Mouse (Mus musculus) midbrain, embryonic 10.5 days (tissue): Measurements from ENCODE around the gene Gm28374. TPM values are rescaled to one million over a fixed set of nuclear protein-coding genes. Genes with fewer than 3 reads are reported as not detected.
"Not testable (repeated sequence)": the region's sequence is repeated elsewhere in the genome, so short reads cannot be mapped to it uniquely, and the experiment has no call there.

Experiments used
- DNase-seq: peaks from one replicate; pipeline ENCODE4 v3.0.0-alpha.2; 2017; ENCODE audit warnings: low spot score
- H3K27ac ChIP-seq: fragments of 300-500 bp; sonication (generic); replicated peaks from 2 replicates; pipeline ENCODE4 v1.5.1; 2016; ENCODE audit warnings: mild to moderate bottlenecking
- H3K27me3 ChIP-seq: fragments of 300-500 bp; sonication (generic); 2 replicates; pipeline ENCODE4 v1.6.1; 2016; ENCODE audit warnings: low read depth, mild to moderate bottlenecking; ENCODE audit not compliant: poor library complexity, severe bottlenecking
- H3K36me3 ChIP-seq: fragments of 300-500 bp; sonication (generic); 2 replicates; pipeline ENCODE4 v1.6.1; 2016; ENCODE audit warnings: mild to moderate bottlenecking, moderate library complexity
- H3K4me1 ChIP-seq: fragments of 300-500 bp; sonication (generic); 2 replicates; pipeline ENCODE4 v1.6.1; 2016
- H3K4me3 ChIP-seq: fragments of 300-500 bp; sonication (generic); 2 replicates; pipeline ENCODE4 v1.5.1; 2016; ENCODE audit warnings: mild to moderate bottlenecking, moderate library complexity
- H3K9me3 ChIP-seq: fragments of 300-500 bp; sonication (generic); replicated peaks from 2 replicates; pipeline ENCODE4 v1.6.1; 2016; ENCODE audit warnings: mild to moderate bottlenecking
- WGBS: fragments of 180-500 bp; shearing (Covaris S2); methylation state at CpG from one replicate; pipeline ENCODE4 v1.1.7; 2016; 5-methylcytosine and 5-hydroxymethylcytosine counted together
- polyA plus RNA-seq: library from polyadenylated mRNA; unstranded; fragments of >200 nt; fragmentation: Nextera tagmentation; extraction: Ambion mirVana; gene quantifications from 2 replicates; pipeline ENCODE4 v1.2.1, GENCODE M21; 2016

Gm28374 gene
- polyA plus RNA-seq = 2.4 and 3.1 TPM in 2 replicates

GRCm38 (mm10) chr19:6082156-6082555, at the start of gene Gm28374:
Gene Gm28374 (minus strand): TSS chr19:6082256.
- no peak for DNase-seq
- Histone ChIP-seq H3K27me3 (no peaks in the 10 kb centered on the region), H3K4me1 (peaks cover 33% of the 10 kb centered on the region), H3K9me3 (no peaks in the 10 kb centered on the region), H3K27ac (no peak within 1 kb of the TSS), H3K4me3 (peak within 1 kb of the TSS; percentile 24; the same call in 1 of the 2 replicates), H3K36me3 (peaks cover 48% of the 10 kb centered on the region)
- 91% methylated on average over 9 of the region's 9 CpGs for WGBS

GRCm38 (mm10) chr19:6130414-6131128, 48.5 kb upstream of the Gm28374 start:
- Histone ChIP-seq H3K4me1 (peaks cover 13% of the 10 kb centered on the region), H3K36me3 (peaks cover 15% of the 10 kb centered on the region)
- not testable (repeated sequence) for H3K27ac ChIP-seq, H3K27me3 ChIP-seq, H3K4me3 ChIP-seq, H3K9me3 ChIP-seq, DNase-seq
- WGBS = 81% methylated on average over 7 of the region's 7 CpGs

DNA sequence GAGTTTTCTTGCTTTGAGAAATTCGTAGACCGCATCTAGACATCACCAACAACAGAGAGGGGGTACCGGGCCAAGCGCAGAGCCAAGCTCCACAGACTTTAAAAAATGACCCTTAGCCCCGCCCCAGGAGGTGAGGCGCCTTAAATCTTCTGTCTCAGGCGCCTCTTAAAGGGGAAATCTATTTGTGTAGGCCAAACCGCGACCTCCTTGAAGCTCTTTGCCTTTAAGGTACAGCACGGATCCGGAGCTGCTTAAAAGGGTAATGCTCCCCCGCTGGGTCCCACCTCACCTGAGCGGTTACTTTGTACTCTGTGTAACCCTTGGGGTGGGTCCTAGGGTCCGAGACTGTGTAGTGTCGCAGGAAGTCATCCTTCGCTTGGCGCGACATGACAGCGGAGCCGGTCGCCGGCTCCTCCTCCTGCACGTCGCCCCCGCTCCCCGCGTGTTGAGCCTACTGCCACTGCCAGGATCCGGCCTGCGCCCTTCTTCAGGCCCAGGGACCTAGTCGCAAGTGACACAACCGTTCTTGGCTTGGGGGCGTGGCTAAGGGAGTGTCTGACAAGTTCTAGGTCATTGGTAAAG, 45.8 kb upstream of the Gm28374 start, which contains the start of gene Snx15:
Gene Snx15 (minus strand): TSS at position 545 of the 582 bp plus-strand sequence.
- no peaks in the 10 kb centered on the region for H3K27me3 ChIP-seq
- under 1% methylated on average over 32 of the region's 32 CpGs for WGBS
- peak; percentile 90 for DNase-seq
- H3K4me3 ChIP-seq = peak within 1 kb of the TSS; percentile 61
- peaks cover 13% of the 10 kb centered on the region for H3K4me1 ChIP-seq
- no peaks in the 10 kb centered on the region for H3K36me3 ChIP-seq
- H3K9me3 ChIP-seq = no peaks in the 10 kb centered on the region
- H3K27ac ChIP-seq = peak within 1 kb of the TSS; percentile 80

DNA sequence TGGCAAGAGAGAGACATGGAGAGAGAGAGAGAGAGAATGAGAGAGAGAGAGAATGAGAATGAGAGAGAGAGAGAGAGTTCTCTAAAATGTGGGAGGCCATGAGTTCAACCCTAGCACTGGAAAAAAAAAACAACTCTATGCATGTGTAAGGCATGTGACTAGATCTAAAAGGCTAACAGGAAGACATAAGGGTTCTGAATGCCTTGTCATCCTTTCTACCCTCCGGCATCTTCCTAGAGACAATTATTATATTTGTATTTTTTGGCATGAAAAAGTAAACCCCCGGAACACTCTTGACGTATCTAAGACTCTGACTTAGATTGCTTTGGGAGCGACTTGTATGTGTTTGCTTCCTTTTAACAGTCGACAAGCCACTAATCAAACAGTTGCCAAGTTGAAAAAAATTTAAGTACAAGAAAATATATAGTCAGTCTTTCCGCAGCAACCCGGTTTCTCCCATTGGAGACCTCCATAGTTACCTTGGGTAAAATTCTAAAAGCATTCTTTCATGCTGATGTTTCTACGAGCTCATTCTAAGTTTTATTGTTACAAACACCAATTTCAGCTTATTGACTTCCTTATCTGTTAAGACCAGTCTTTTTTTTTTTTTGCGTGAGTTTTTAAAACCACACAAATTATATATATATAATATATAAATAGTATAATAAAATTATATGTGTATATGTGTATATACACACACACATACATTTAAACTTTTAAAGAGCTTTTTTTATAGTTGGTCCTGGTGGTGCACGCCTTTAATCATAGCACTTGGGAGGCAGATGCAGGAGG, 44.9 kb upstream of the Gm28374 start:
- Histone ChIP-seq H3K9me3 (no peaks in the 10 kb centered on the region), H3K36me3 (no peaks in the 10 kb centered on the region; the same call in 1 of the 2 replicates), H3K27ac (peak overlapping the region; percentile 80; the same call in 1 of the 2 replicates), H3K4me3 (peak overlapping the region; percentile 61), H3K4me1 (peaks cover 14% of the 10 kb centered on the region), H3K27me3 (no peaks in the 10 kb centered on the region)
- DNase-seq = no peak
- 78% methylated on average over 10 of the region's 10 CpGs for WGBS

- H3K36me3 ChIP-seq = no peaks in the 10 kb centered on the region; the same call in 1 of the 2 replicates
- no peak overlapping the region for H3K27ac ChIP-seq
- H3K4me1 ChIP-seq = peaks cover 19% of the 10 kb centered on the region
- peak; percentile 35 for DNase-seq
- H3K27me3 ChIP-seq = no peaks in the 10 kb centered on the region
- peak overlapping the region; percentile 9; the same call in 1 of the 2 replicates for H3K4me3 ChIP-seq
- WGBS = 20% methylated on average over 4 of the region's 4 CpGs
- H3K9me3 ChIP-seq = no peaks in the 10 kb centered on the region
Observed at GRCm38 (mm10) chr19:6126289-6126688, 44.2 kb upstream of the Gm28374 start.

DNA sequence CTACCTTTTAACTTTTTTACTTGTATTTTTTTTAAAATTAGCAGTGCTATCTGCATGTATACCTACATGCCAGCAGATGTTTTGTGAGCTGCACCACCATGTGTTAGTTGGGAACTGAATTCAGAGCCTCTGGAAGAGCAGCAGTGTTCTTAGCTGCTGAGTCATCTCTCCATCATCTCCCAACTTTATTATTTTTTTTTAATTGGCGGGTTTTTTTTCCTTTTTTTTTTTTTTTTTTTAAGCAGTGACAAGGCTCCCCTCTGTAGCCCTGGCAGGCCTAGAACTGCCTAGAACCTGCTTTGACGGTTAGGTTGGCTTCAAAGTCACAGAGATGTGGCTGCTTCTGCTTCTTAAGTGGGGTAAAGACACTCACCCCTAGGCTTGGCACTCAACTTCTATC, 42.8 kb upstream of the Gm28374 start:
- WGBS = 73% methylated on average over 2 of the region's 2 CpGs
- peaks cover 4% of the 10 kb centered on the region for H3K36me3 ChIP-seq
- peaks cover 19% of the 10 kb centered on the region for H3K4me1 ChIP-seq
- no peaks in the 10 kb centered on the region for H3K9me3 ChIP-seq
- H3K27me3 ChIP-seq = no peaks in the 10 kb centered on the region
- no peak for DNase-seq
- no peak overlapping the region for H3K4me3 ChIP-seq
- H3K27ac ChIP-seq = no peak overlapping the region

DNA sequence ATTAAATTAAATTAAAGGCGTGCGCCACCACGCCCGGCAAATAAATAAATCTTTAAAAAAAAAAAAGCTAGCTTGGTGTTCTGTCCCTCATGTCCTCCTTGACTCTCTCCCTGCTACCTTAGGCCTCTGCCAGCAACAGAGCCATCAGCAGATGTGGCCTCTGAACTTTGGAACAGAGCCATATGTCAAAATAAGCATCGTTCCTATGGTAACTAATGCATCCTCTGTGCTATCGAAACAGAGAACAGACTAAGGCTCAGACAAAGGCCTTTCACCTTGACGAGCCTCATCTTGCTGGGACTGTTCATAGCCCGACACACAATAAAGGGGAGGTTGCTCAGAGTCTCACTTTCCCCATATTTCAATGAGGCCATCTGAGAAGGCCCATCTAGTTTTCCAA, 41.3 kb upstream of the Gm28374 start:
- Histone ChIP-seq H3K36me3 (peaks cover 4% of the 10 kb centered on the region), H3K9me3 (no peaks in the 10 kb centered on the region), H3K4me1 (peaks cover 27% of the 10 kb centered on the region), H3K27ac (peak overlapping the region; percentile 28; the same call in 1 of the 2 replicates), H3K27me3 (no peaks in the 10 kb centered on the region), H3K4me3 (no peak overlapping the region)
- 83% methylated on average over 8 of the region's 8 CpGs for WGBS
- DNase-seq = no peak

DNA sequence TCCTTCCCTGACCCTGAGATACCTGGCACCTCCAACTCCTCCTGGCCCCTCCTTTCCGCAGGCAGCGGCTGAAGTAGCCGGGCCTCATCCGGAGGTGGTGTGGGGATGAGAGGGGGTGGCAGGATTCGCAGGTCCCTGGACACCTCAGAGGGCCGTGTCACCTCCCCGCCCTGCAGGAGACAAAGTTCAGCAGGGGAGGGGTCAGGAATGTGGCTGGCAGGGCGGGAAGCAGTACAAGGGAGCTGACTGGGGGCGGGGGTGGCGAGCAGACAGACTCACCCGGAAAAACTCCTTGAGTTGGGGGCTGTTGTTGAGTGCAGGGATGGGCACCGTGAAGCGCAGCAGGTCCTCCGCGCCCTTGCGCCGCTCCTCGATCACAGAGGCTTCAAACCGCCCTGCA, 39.7 kb upstream of the Gm28374 start:
- WGBS = 40% methylated on average over 19 of the region's 19 CpGs
- no peaks in the 10 kb centered on the region for H3K27me3 ChIP-seq
- no peak for DNase-seq
- H3K27ac ChIP-seq = no peak overlapping the region
- peaks cover 29% of the 10 kb centered on the region for H3K4me1 ChIP-seq
- peaks cover 5% of the 10 kb centered on the region for H3K36me3 ChIP-seq
- no peaks in the 10 kb centered on the region for H3K9me3 ChIP-seq
- H3K4me3 ChIP-seq = no peak overlapping the region

GRCm38 (mm10) chr19:6118677-6119185, 36.7 kb upstream of the Gm28374 start:
- no peaks in the 10 kb centered on the region for H3K27me3 ChIP-seq
- WGBS = 1% methylated on average over 8 of the region's 8 CpGs
- peaks cover 35% of the 10 kb centered on the region for H3K4me1 ChIP-seq
- DNase-seq = no peak
- peak overlapping the region; percentile 95 for H3K27ac ChIP-seq
- H3K36me3 ChIP-seq = peaks cover 35% of the 10 kb centered on the region
- peak overlapping the region; percentile 72 for H3K4me3 ChIP-seq
- no peaks in the 10 kb centered on the region for H3K9me3 ChIP-seq

DNA sequence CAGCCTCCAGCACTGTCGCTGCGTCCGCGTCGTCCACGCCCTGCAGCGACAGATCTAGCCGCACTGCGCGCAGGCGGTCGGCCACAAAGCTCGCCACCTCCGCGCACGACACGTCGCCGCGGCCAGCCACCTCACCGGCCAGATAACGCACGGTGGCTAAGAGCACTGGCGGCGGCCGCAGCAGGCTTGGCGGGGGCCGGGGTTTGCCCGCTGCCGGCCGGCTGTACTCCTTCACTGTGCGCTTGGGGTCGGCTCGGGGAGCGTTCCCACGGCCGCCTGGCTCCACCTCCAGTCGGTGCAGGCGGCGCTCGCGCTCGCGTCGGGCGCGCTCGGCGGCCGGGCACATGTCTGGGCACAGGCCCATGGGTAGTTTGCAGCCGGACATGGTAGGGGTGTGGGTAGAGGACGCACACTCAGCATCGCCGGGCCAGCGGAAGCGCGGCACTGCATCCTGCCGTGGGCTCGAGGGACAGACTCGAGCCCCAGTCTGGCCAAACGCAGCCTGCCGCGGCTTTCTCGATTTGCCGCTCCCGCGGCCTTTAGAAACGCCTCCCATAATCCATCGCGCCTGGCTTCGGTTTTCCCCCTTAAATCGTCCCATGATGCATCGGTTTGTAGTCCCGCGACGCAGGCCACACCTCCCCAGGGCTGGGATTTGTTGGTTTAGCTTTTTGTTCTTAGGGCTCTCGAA, 36.1 kb upstream of the Gm28374 start, which contains the start of gene Sac3d1:
Gene Sac3d1 (minus strand): TSS at position 665 of the 691 bp plus-strand sequence.
- under 1% methylated on average over 77 of the region's 77 CpGs for WGBS
- Histone ChIP-seq H3K4me1 (peaks cover 35% of the 10 kb centered on the region), H3K36me3 (peaks cover 39% of the 10 kb centered on the region)

DNA sequence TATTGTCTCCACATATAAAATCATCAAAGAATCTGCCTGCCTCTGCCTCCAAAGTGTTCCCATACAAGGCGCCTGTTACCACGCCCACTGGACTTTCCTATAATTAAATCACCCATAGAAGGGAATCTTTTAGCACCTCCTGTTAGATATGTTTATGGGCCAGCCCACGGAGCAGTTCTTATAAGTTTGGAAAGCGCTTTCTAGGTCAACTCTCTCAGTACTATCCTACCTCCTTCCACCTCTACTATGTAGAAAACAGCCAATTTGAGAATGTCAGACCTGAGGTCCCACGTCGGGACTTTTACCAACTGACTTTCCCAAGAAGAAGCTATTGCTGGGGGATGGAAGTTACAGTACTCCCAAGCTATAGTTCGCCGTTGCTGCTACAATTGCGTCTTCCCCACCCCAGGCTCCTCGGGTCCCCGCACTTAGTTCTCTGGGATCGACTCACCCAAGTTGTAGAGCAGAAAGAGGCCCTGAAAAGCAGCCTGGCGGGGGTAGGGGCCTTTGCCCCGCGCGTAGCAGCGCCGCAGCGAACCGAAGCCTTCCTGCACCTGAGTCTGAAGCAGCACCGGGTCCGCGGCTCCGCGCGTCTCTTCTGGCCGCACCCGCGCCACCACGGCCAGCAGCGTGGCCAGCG, 35.4 kb upstream of the Gm28374 start:
- 6% methylated on average over 32 of the region's 32 CpGs for WGBS
- H3K27me3 ChIP-seq = no peaks in the 10 kb centered on the region

More for the DNA sequence above, 36.1 kb upstream of the Gm28374 start, which contains the start of gene Sac3d1:
- H3K27me3 ChIP-seq = no peaks in the 10 kb centered on the region
- no peaks in the 10 kb centered on the region for H3K9me3 ChIP-seq
- H3K27ac ChIP-seq = peak within 1 kb of the TSS; percentile 95
- DNase-seq = peak; percentile 91
- peak within 1 kb of the TSS; percentile 72 for H3K4me3 ChIP-seq

More for the DNA sequence above, 35.4 kb upstream of the Gm28374 start:
- Histone ChIP-seq H3K36me3 (peaks cover 45% of the 10 kb centered on the region), H3K4me3 (peak overlapping the region; percentile 72), H3K27ac (peak overlapping the region; percentile 95), H3K9me3 (no peaks in the 10 kb centered on the region), H3K4me1 (peaks cover 35% of the 10 kb centered on the region)
- DNase-seq = no peak
